Mouse (Mus musculus): ENCODE results near the gene Tdrd6. TPM values are rescaled to one million over a fixed set of nuclear protein-coding genes. Genes with fewer than 3 reads are reported as not detected.

Gene Tdrd6
- polyA plus RNA-seq, 1 experiment from 2014 or later, result 0.92 TPM

DNA sequence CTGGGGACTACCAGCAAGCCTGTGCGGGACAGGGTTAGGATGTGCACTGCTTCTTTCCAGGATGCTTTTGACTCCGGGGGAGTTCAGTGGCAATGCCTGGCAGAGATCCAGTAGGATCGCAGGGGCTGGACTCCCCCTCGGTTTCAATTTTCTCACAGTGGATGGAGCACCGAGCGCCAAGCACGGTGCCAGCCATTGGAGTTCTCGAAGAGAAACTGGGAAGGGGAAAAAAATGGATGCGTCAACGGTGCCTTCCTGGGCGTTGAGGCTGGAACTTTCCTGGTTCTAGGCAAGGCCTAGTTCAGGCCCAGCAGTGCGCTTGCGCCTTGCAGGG lies 295 bp upstream of the Tdrd6 start:
- ATAC-seq (ENCODE audit: low FRiP score, low TSS enrichment) (no peak; the same call in 1 of the 2 replicates), DNase-seq (no peak)
- Histone ChIP-seq H3K9me3 (ENCODE audit: control insufficient read depth, low read length) (no peaks in the 10 kb centered on the region), H3K4me1 (ENCODE audit: control insufficient read depth, insufficient read depth, low read length) (peaks cover 8% of the 10 kb centered on the region), H3K9ac (replicated peaks; ENCODE audit: low read length) (peak overlapping the region; percentile 68; the same call in 1 of the 2 replicates), H3K4me2 (ENCODE audit: low read length) (peak overlapping the region; percentile 75), H3K4me3 (replicated peaks; ENCODE audit: low read depth, low read length) (peak overlapping the region; percentile 45; the same call in 1 of the 2 replicates), H3K27me3 (ENCODE audit: control insufficient read depth, insufficient read depth, low read length) (peaks cover 28% of the 10 kb centered on the region), H3K36me3 (ENCODE audit: control insufficient read depth, insufficient read depth, low read length) (no peaks in the 10 kb centered on the region), H3K27ac (replicated peaks; ENCODE audit: low read depth, low read length) (no peak overlapping the region)
- WGBS, result 52% methylated on average over 13 of the region's 13 CpGs

DNA sequence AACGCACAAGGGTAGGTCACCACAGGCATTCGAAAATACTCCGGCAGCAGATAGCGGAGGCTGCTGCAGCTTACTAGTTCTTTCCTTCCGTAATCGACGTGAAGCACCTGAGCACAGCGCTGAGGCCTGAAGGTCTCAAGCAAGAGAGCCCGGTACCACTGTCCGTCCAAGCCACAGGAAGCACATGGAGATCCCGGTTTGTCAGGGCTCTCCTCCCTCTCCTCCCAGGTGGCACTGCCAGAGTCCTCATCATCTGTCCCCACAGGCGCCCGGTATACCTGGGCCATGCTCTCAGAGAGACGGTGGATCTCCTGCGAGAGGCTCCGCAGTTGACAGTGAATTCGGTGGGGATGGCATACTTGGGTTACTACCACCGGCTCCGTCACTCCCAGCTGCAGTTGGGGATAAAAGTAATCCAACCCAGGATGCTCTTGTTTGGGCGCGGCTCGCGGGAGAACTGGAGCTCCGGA lies 1.0 kb downstream of the Tdrd6 start:
- Histone ChIP-seq H3K4me2 (ENCODE audit: low read length) (peak overlapping the region; percentile 75), H3K27ac (replicated peaks; ENCODE audit: low read depth, low read length) (no peak overlapping the region), H3K27me3 (ENCODE audit: control insufficient read depth, insufficient read depth, low read length) (peaks cover 28% of the 10 kb centered on the region), H3K9ac (replicated peaks; ENCODE audit: low read length) (peak overlapping the region; percentile 68; the same call in 1 of the 2 replicates), H3K36me3 (ENCODE audit: control insufficient read depth, insufficient read depth, low read length) (no peaks in the 10 kb centered on the region), H3K9me3 (ENCODE audit: control insufficient read depth, low read length) (no peaks in the 10 kb centered on the region), H3K4me3 (replicated peaks; ENCODE audit: low read depth, low read length) (peak overlapping the region; percentile 45), H3K4me1 (ENCODE audit: control insufficient read depth, insufficient read depth, low read length) (peaks cover 8% of the 10 kb centered on the region)
- ATAC-seq (ENCODE audit: low FRiP score, low TSS enrichment) (0 out of 2 replicates have a peak, but pooled peaks have one; percentile 29), DNase-seq (no peak)
- whole genome bisulfite sequencing, result 19% methylated on average over 24 of the region's 24 CpGs

DNA sequence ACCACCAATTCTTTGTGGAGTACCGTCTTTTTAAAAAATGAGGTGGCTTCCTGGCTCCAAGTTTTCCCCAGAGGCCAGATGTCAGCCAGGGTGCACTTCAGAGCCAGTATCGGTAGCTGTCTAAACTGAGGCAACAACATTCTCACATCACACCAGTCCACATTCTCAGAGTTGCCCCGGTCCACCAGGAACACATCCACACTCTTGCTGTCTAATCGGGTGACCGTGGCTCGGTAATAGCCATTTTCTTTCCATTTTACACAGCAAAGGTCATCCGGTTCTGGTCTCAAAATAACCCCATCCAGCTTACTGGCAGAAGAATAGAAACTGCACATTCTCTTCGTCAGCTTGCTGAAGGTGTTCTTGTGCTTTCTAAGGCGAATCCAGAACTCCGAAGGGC lies 1.9 kb downstream of the Tdrd6 start:
- peaks cover 28% of the 10 kb centered on the region for H3K27me3 ChIP-seq (ENCODE audit: control insufficient read depth, insufficient read depth, low read length)
- H3K27ac ChIP-seq (replicated peaks; ENCODE audit: low read depth, low read length), result no peak overlapping the region
- ATAC-seq (ENCODE audit: low FRiP score, low TSS enrichment) (no peak), DNase-seq (no peak)
- no peaks in the 10 kb centered on the region for H3K36me3 ChIP-seq (ENCODE audit: control insufficient read depth, insufficient read depth, low read length)
- peaks cover 8% of the 10 kb centered on the region for H3K4me1 ChIP-seq (ENCODE audit: control insufficient read depth, insufficient read depth, low read length)
- no peak overlapping the region for H3K4me2 ChIP-seq (ENCODE audit: low read length)
- WGBS, result 96% methylated on average over 10 of the region's 10 CpGs
- no peak overlapping the region for H3K9ac ChIP-seq (replicated peaks; ENCODE audit: low read length)
- H3K9me3 ChIP-seq (ENCODE audit: control insufficient read depth, low read length), result no peaks in the 10 kb centered on the region
- H3K4me3 ChIP-seq (replicated peaks; ENCODE audit: low read depth, low read length), result no peak overlapping the region

DNA sequence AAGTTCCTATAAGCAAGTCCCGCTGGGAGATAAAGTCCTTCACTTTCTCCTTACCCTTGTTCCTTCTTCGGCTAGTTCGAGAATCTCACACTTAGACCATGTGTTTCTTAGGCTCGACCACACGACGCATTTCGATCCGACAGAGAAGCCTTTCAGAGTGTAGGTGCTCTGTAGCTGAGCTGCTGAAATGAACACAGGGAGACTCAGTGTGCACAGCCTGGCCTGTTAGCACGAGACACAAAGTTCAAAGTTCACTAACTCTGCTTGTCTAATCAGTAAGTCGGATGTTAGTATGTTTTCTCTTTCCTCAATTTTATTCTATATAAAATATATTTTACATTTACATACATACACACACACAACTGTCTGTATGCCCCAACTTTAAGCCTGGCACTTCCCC lies 8.0 kb downstream of the Tdrd6 start:
- H3K27ac ChIP-seq (replicated peaks; ENCODE audit: low read depth, low read length), result no peak overlapping the region
- no peaks in the 10 kb centered on the region for H3K27me3 ChIP-seq (ENCODE audit: control insufficient read depth, insufficient read depth, low read length)
- H3K36me3 ChIP-seq (ENCODE audit: control insufficient read depth, insufficient read depth, low read length), result no peaks in the 10 kb centered on the region
- WGBS, result 92% methylated on average over 10 of the region's 10 CpGs
- H3K4me2 ChIP-seq (ENCODE audit: low read length), result no peak overlapping the region
- no peak overlapping the region for H3K9ac ChIP-seq (replicated peaks; ENCODE audit: low read length)
- no peak overlapping the region for H3K4me3 ChIP-seq (replicated peaks; ENCODE audit: low read depth, low read length)
- H3K9me3 ChIP-seq (ENCODE audit: control insufficient read depth, low read length), result no peaks in the 10 kb centered on the region
- no peak for DNase-seq
- H3K4me1 ChIP-seq (ENCODE audit: control insufficient read depth, insufficient read depth, low read length), result no peaks in the 10 kb centered on the region
- no peak for ATAC-seq (ENCODE audit: low FRiP score, low TSS enrichment)

DNA sequence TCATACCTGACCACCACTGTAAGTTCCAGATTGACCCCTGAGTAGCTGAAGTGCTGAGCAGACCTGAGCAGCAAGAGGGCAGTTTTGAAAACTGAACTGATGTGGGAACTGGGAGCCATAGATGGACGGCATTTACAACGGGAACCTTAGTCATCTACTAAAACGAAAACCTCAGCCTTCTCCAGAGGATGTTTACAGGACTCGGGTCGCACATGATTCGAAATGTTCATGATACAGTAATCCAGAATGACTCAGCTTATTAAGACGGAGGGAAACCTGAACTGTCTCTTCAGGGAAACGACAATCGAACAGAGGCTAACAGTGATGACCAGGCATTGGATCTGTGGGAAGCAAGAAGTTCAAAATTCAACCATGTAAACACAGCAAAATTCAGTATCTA lies 10.9 kb downstream of the Tdrd6 start:
- Histone ChIP-seq H3K36me3 (ENCODE audit: control insufficient read depth, insufficient read depth, low read length) (no peaks in the 10 kb centered on the region), H3K27me3 (ENCODE audit: control insufficient read depth, insufficient read depth, low read length) (no peaks in the 10 kb centered on the region), H3K4me2 (ENCODE audit: low read length) (no peak overlapping the region), H3K27ac (replicated peaks; ENCODE audit: low read depth, low read length) (no peak overlapping the region), H3K9me3 (ENCODE audit: control insufficient read depth, low read length) (no peaks in the 10 kb centered on the region), H3K4me1 (ENCODE audit: control insufficient read depth, insufficient read depth, low read length) (no peaks in the 10 kb centered on the region), H3K4me3 (replicated peaks; ENCODE audit: low read depth, low read length) (no peak overlapping the region), H3K9ac (replicated peaks; ENCODE audit: low read length) (no peak overlapping the region)
- no peak for DNase-seq
- WGBS, result 94% methylated on average over 9 of the region's 9 CpGs
- no peak for ATAC-seq (ENCODE audit: low FRiP score, low TSS enrichment)

DNA sequence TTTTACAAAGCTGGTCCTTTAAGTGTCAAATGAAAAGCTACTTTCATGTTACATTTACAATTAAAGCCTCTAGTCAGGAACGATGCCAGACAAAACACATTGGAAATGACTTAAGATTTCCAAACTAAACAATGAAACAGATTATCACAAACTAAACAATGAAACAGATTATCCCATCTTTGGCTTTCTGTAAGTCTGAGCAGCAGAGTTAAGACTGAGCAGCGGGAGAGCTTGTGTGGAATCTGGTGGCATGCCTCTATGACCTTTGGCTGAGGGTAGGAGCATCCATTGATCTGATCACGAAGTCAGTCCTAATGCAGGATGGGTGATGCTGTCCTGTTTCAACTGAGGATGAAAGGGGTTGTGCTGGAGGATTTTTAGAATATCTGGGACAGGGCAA lies 17.9 kb downstream of the Tdrd6 start:
- no peak overlapping the region for H3K4me3 ChIP-seq (replicated peaks; ENCODE audit: low read depth, low read length)
- 57% methylated on average over 3 of the region's 3 CpGs for WGBS
- ATAC-seq (ENCODE audit: low FRiP score, low TSS enrichment) (no peak), DNase-seq (no peak)
- H3K4me2 ChIP-seq (ENCODE audit: low read length), result no peak overlapping the region
- no peaks in the 10 kb centered on the region for H3K4me1 ChIP-seq (ENCODE audit: control insufficient read depth, insufficient read depth, low read length)
- no peak overlapping the region for H3K27ac ChIP-seq (replicated peaks; ENCODE audit: low read depth, low read length)
- H3K27me3 ChIP-seq (ENCODE audit: control insufficient read depth, insufficient read depth, low read length), result no peaks in the 10 kb centered on the region
- H3K36me3 ChIP-seq (ENCODE audit: control insufficient read depth, insufficient read depth, low read length), result no peaks in the 10 kb centered on the region
- no peak overlapping the region for H3K9ac ChIP-seq (replicated peaks; ENCODE audit: low read length)
- no peaks in the 10 kb centered on the region for H3K9me3 ChIP-seq (ENCODE audit: control insufficient read depth, low read length)

DNA sequence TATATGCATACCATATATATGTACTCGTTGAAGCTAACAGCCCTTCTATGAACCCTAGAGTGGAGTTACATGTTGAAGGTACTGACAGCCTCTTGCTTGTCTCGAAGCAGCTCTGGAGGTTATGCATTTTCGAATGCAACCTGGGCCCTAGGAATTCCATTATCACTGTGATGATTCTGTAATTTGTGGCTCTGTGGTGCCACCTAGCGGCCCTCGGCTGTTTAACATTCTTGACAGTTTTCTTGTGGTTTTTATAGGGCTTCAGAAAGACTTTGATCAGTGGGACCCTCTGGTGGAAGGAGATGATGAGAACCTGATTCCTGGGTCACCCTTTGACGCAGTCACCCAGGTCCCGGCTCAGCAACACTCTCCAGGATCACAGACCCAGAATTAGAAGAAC lies 18.5 kb downstream of the Tdrd6 start:
- no peak overlapping the region for H3K27ac ChIP-seq (replicated peaks; ENCODE audit: low read depth, low read length)
- WGBS, result 18% methylated on average over 7 of the region's 7 CpGs
- ATAC-seq (ENCODE audit: low FRiP score, low TSS enrichment), result peak; percentile 31; the same call in 1 of the 2 replicates
- H3K4me1 ChIP-seq (ENCODE audit: control insufficient read depth, insufficient read depth, low read length), result no peaks in the 10 kb centered on the region
- H3K4me2 ChIP-seq (ENCODE audit: low read length), result no peak overlapping the region
- no peaks in the 10 kb centered on the region for H3K9me3 ChIP-seq (ENCODE audit: control insufficient read depth, low read length)
- DNase-seq, result peak; percentile 93
- H3K27me3 ChIP-seq (ENCODE audit: control insufficient read depth, insufficient read depth, low read length), result no peaks in the 10 kb centered on the region
- H3K4me3 ChIP-seq (replicated peaks; ENCODE audit: low read depth, low read length), result no peak overlapping the region
- no peak overlapping the region for H3K9ac ChIP-seq (replicated peaks; ENCODE audit: low read length)
- H3K36me3 ChIP-seq (ENCODE audit: control insufficient read depth, insufficient read depth, low read length), result no peaks in the 10 kb centered on the region

DNA sequence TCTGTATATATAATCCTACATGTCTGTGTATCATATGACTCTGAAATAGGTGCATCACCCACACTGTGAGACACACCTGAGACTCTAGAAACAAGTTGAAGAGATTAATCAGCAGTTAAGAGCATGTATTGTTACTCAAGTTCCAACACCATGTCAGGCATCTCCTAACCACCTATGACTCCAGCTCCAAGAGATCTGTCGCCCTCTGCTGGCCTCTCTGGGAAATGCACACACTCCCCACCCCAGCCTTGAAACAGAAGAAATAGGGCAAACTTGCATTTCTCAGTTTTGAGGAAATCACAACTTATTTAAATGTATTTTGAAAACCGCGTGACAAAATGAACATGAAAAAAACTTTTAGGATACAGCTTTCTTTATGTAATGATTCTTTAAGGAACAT lies 23.4 kb downstream of the Tdrd6 start:
- H3K27me3 ChIP-seq (ENCODE audit: control insufficient read depth, insufficient read depth, low read length), result no peaks in the 10 kb centered on the region
- DNase-seq, result peak; percentile 70
- no peak overlapping the region for H3K4me2 ChIP-seq (ENCODE audit: low read length)
- H3K4me3 ChIP-seq (replicated peaks; ENCODE audit: low read depth, low read length), result no peak overlapping the region
- no peaks in the 10 kb centered on the region for H3K9me3 ChIP-seq (ENCODE audit: control insufficient read depth, low read length)
- no peak overlapping the region for H3K9ac ChIP-seq (replicated peaks; ENCODE audit: low read length)
- H3K36me3 ChIP-seq (ENCODE audit: control insufficient read depth, insufficient read depth, low read length), result no peaks in the 10 kb centered on the region
- no peaks in the 10 kb centered on the region for H3K4me1 ChIP-seq (ENCODE audit: control insufficient read depth, insufficient read depth, low read length)
- H3K27ac ChIP-seq (replicated peaks; ENCODE audit: low read depth, low read length), result no peak overlapping the region
- 19% methylated on average over 3 of the region's 3 CpGs for WGBS
- no peak; the same call in 1 of the 2 replicates for ATAC-seq (ENCODE audit: low FRiP score, low TSS enrichment)

DNA sequence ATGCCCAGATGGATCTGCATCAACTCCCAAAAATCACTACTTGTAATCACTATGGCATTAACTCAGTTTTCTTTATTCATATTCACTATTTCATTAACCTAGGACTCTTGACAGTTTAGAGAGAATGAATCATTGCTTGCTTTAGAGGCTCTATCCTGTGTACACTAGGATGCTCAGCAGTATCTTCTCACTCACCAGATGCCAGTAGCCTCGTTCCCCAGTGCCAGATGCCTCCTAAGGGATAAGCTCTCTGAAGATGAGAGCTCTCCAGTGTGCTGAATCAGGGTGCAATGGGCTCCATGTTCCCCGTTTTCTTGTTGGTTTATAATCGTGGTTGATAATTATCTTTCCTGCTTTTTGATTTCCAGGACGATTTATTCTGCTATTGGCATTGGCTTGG lies 31.4 kb downstream of the Tdrd6 start:
- DNase-seq, result no peak
- no peak for ATAC-seq (ENCODE audit: low FRiP score, low TSS enrichment)
- WGBS, result 72% methylated on average over 4 of the region's 4 CpGs
- no peak overlapping the region for H3K4me3 ChIP-seq (replicated peaks; ENCODE audit: low read depth, low read length)
- no peaks in the 10 kb centered on the region for H3K9me3 ChIP-seq (ENCODE audit: control insufficient read depth, low read length)
- H3K27me3 ChIP-seq (ENCODE audit: control insufficient read depth, insufficient read depth, low read length), result no peaks in the 10 kb centered on the region
- no peak overlapping the region for H3K27ac ChIP-seq (replicated peaks; ENCODE audit: low read depth, low read length)
- H3K36me3 ChIP-seq (ENCODE audit: control insufficient read depth, insufficient read depth, low read length), result no peaks in the 10 kb centered on the region
- no peaks in the 10 kb centered on the region for H3K4me1 ChIP-seq (ENCODE audit: control insufficient read depth, insufficient read depth, low read length)
- no peak overlapping the region for H3K9ac ChIP-seq (replicated peaks; ENCODE audit: low read length)
- no peak overlapping the region for H3K4me2 ChIP-seq (ENCODE audit: low read length)
